Mouse (Mus musculus): Measurements from ENCODE around the gene Coq8a.

GRCm38 (mm10) chr1:180160545-180160944, 38.9 kb downstream of the Coq8a start:
- no peak for TF ChIP-seq EP300 (IDR thresholded peaks at IDR 0.05; ENCODE audit: low read depth)
- no peak for TF ChIP-seq CTCF (IDR thresholded peaks at IDR 0.05; ENCODE audit: low read depth)
